Mouse (Mus musculus) left cerebral cortex, postnatal 25 days (tissue): Measurements from ENCODE around the gene Prdm10. TPM values are rescaled to one million over a fixed set of nuclear protein-coding genes. Genes with fewer than 3 reads are reported as not detected.

ENCODE experiments used
- DNase-seq, 2 experiments: peaks; one replicate each; pipeline ENCODE4 v3.0.0; 2022; ENCODE audit warnings: low spot score in 2 of 2, mixed read lengths in 1 of 2
- intact Hi-C: fragments of 180-260 bp; cut with DNase I; formaldehyde crosslinking; loops from one replicate; pipeline ENCODE4 v1.15.1; 2025
- total RNA-seq, 2 experiments: library from RNA; stranded (reverse); gene quantifications; 2 replicates each; pipeline ENCODE4 v1.2.3; 2021

Gene Prdm10
- total RNA-seq, result 10 to 100 TPM; 21.1 to 21.4 TPM

- intact Hi-C loops, result loop anchor here (1.0 to 5.0 kb wide), 4 partner anchors 52 to 118 kb away; partner anchors contain the start of gene Aplp2
Measured at GRCm38 (mm10) chr9:31280366-31281010, at the start of gene Prdm10. Gene Prdm10, plus strand, starts transcription at chr9:31280538.

GRCm38 (mm10) chr9:31235030-31235429 is 45.3 kb upstream of the Prdm10 start:
- DNase-seq, result no peak
- intact Hi-C loops, result no loop called here

More at GRCm38 (mm10) chr9:31280366-31281010, at the start of gene Prdm10:
- DNase-seq, result peak; percentile 96 to 99

- DNase-seq, result no peak
- intact Hi-C loops, result no loop called here
Measured at GRCm38 (mm10) chr9:31235489-31235888, 44.8 kb upstream of the Prdm10 start.

GRCm38 (mm10) chr9:31236079-31236478 is 44.3 kb upstream of the Prdm10 start:
- intact Hi-C loops, result no loop called here
- no peak for DNase-seq

GRCm38 (mm10) chr9:31238526-31238925 is 41.8 kb upstream of the Prdm10 start:
- intact Hi-C loops, result no loop called here
- DNase-seq, result no peak

- intact Hi-C loops, result no loop called here
- no peak for DNase-seq
Measured at GRCm38 (mm10) chr9:31239551-31239950, 40.8 kb upstream of the Prdm10 start.

GRCm38 (mm10) chr9:31240522-31241207 is 39.7 kb upstream of the Prdm10 start:
- intact Hi-C loops, result no loop called here

GRCm38 (mm10) chr9:31241208-31241699 is 39.1 kb upstream of the Prdm10 start:
- DNase-seq, result no peak
- intact Hi-C loops, result no loop called here

More at GRCm38 (mm10) chr9:31240522-31241207, 39.7 kb upstream of the Prdm10 start:
- no peak for DNase-seq

GRCm38 (mm10) chr9:31243306-31243938 is 36.9 kb upstream of the Prdm10 start:
- intact Hi-C loops, result no loop called here
- no peak for DNase-seq

- intact Hi-C loops, result loop anchor here (2.0 kb wide), 1 partner anchor 67 kb away; no protein-coding TSS in a partner anchor
- DNase-seq, result no peak
Measured at GRCm38 (mm10) chr9:31243939-31244333, 36.4 kb upstream of the Prdm10 start.

- peak in 1 of 2 experiments; percentile 56 for DNase-seq
- intact Hi-C loops, result loop anchor here (2.0 kb wide), 1 partner anchor 68 kb away; no protein-coding TSS in a partner anchor
Measured at GRCm38 (mm10) chr9:31245006-31245405, 35.3 kb upstream of the Prdm10 start.

- intact Hi-C loops, result no loop called here
- DNase-seq, result no peak
Measured at GRCm38 (mm10) chr9:31246421-31246820, 33.9 kb upstream of the Prdm10 start.

- DNase-seq, result no peak
- intact Hi-C loops, result no loop called here
Measured at GRCm38 (mm10) chr9:31247447-31248220, 32.7 kb upstream of the Prdm10 start.

- no peak for DNase-seq
- intact Hi-C loops, result no loop called here
Measured at GRCm38 (mm10) chr9:31252182-31252799, 28.0 kb upstream of the Prdm10 start.

- no peak for DNase-seq
- intact Hi-C loops, result no loop called here
Measured at GRCm38 (mm10) chr9:31253311-31253734, 27.0 kb upstream of the Prdm10 start.

GRCm38 (mm10) chr9:31253866-31254696 is 26.3 kb upstream of the Prdm10 start:
- intact Hi-C loops, result no loop called here
- DNase-seq, result no peak

- intact Hi-C loops, result no loop called here
- no peak for DNase-seq
Measured at GRCm38 (mm10) chr9:31254697-31255004, 25.7 kb upstream of the Prdm10 start.

GRCm38 (mm10) chr9:31255953-31256352 is 24.4 kb upstream of the Prdm10 start:
- no peak for DNase-seq
- intact Hi-C loops, result no loop called here
